Mouse (Mus musculus): ENCODE results near the gene Tax1bp3. TPM values are rescaled to one million over a fixed set of nuclear protein-coding genes. Genes with fewer than 3 reads are reported as not detected.

The Tax1bp3 gene
- polyA plus RNA-seq, 1 experiment from 2014 or later: 181 TPM

Other genes with a start within 250 kb of the Tax1bp3 start
- 0.40 and 0.47 TPM in 2 replicates for gene Atp2a3, start 215.9 kb upstream of the Tax1bp3 start, polyA plus RNA-seq (2015; fragmentation: Nextera tagmentation; extraction: Ambion mirVana)
- gene P2rx1, start 178.0 kb upstream of the Tax1bp3 start, polyA plus RNA-seq (2015; fragmentation: Nextera tagmentation; extraction: Ambion mirVana): 0.25 and 0.46 TPM in 2 replicates
- 10.3 and 11.8 TPM in 2 replicates for gene Camkk1, start 158.1 kb upstream of the Tax1bp3 start, polyA plus RNA-seq (2015; fragmentation: Nextera tagmentation; extraction: Ambion mirVana)
- gene Ncbp3, start 129.3 kb upstream of the Tax1bp3 start, polyA plus RNA-seq (2015; fragmentation: Nextera tagmentation; extraction: Ambion mirVana): 12.8 and 13.4 TPM in 2 replicates
- gene Itgae, start 86.5 kb upstream of the Tax1bp3 start, polyA plus RNA-seq (2015; fragmentation: Nextera tagmentation; extraction: Ambion mirVana): 0.27 and 0.29 TPM in 2 replicates
- gene Haspin, start 38.8 kb upstream of the Tax1bp3 start, polyA plus RNA-seq (2015; fragmentation: Nextera tagmentation; extraction: Ambion mirVana): 13.0 and 13.1 TPM in 2 replicates
- gene P2rx5, start 16.7 kb upstream of the Tax1bp3 start, polyA plus RNA-seq (2015; fragmentation: Nextera tagmentation; extraction: Ambion mirVana): 0.26 and 0.30 TPM in 2 replicates
- 133 and 136 TPM in 2 replicates for gene Emc6, start within 50 bp of the Tax1bp3 start, polyA plus RNA-seq (2015; fragmentation: Nextera tagmentation; extraction: Ambion mirVana)
- 17.0 and 17.8 TPM in 2 replicates for gene Ctns, start 22.0 kb downstream of the Tax1bp3 start, polyA plus RNA-seq (2015; fragmentation: Nextera tagmentation; extraction: Ambion mirVana)
- gene Shpk, start 22.4 kb downstream of the Tax1bp3 start, polyA plus RNA-seq (2015; fragmentation: Nextera tagmentation; extraction: Ambion mirVana): 1.2 TPM in 2 replicates
- gene Trpv1, start 57.2 kb downstream of the Tax1bp3 start, polyA plus RNA-seq (2015; fragmentation: Nextera tagmentation; extraction: Ambion mirVana): not detected in 2 replicates
- gene Trpv3, start 90.3 kb downstream of the Tax1bp3 start, polyA plus RNA-seq (2015; fragmentation: Nextera tagmentation; extraction: Ambion mirVana): 0.04 TPM in 2 replicates
- gene Aspa, start 152.5 kb downstream of the Tax1bp3 start, polyA plus RNA-seq (2015; fragmentation: Nextera tagmentation; extraction: Ambion mirVana): not detected in 2 replicates
- gene Gm49340, start 152.7 kb downstream of the Tax1bp3 start, polyA plus RNA-seq (2015; fragmentation: Nextera tagmentation; extraction: Ambion mirVana): not detected in 2 replicates
- not detected in 2 replicates for gene Spata22, start 152.7 kb downstream of the Tax1bp3 start, polyA plus RNA-seq (2015; fragmentation: Nextera tagmentation; extraction: Ambion mirVana)
- gene Olfr20, start 173.7 kb downstream of the Tax1bp3 start, polyA plus RNA-seq (2015; fragmentation: Nextera tagmentation; extraction: Ambion mirVana): not detected in 2 replicates
- gene Olfr376, start 194.2 kb downstream of the Tax1bp3 start, polyA plus RNA-seq (2015; fragmentation: Nextera tagmentation; extraction: Ambion mirVana): not detected in 2 replicates
- not detected in 2 replicates for gene Olfr1, start 222.5 kb downstream of the Tax1bp3 start, polyA plus RNA-seq (2015; fragmentation: Nextera tagmentation; extraction: Ambion mirVana)

All from forebrain, embryonic 13.5 days (tissue).